Mouse (Mus musculus) cerebellum, postnatal 10 days (tissue): ENCODE data around the gene Acp2.

ENCODE experiments used
- DNase-seq, 2 experiments: peaks; one replicate each; pipeline ENCODE4 v3.0.0; 2021; ENCODE audit warnings: mixed read lengths in 2 of 2

Acp2 gene

GRCm38 (mm10) chr2:91256256-91257125 lies 53.8 kb downstream of the Acp2 start:
- peak in 1 of 2 experiments; percentile 79 for DNase-seq

- DNase-seq = peak; percentile 71 to 76
Observed at GRCm38 (mm10) chr2:91257126-91257980, 54.7 kb downstream of the Acp2 start.

GRCm38 (mm10) chr2:91258054-91258453 lies 55.4 kb downstream of the Acp2 start:
- DNase-seq = peak; percentile 46 to 63

DNA sequence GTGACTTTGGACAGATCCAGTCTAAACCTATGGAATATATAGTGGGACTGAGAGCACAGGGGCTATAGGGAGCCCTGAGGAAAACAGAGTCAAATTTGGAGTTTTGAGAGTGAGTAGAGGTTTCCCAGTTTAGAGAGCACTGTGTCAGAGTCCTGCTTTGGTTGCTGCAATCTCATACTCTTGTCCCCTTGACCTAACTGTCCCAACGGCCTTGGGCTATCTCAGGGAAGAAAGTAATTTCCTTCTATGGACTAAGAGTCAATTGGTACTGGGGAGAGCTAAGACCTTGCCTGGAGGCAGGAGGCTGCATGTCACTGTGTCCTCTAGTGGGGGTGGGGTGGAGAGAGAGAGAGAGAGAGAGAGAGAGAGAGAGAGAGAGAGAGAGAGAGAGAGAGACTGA lies 56.1 kb downstream of the Acp2 start:
- no peak for DNase-seq

GRCm38 (mm10) chr2:91259493-91259892 lies 56.8 kb downstream of the Acp2 start:
- DNase-seq = no peak
